Mouse (Mus musculus): Measurements from ENCODE around the gene Larp1.

DNA sequence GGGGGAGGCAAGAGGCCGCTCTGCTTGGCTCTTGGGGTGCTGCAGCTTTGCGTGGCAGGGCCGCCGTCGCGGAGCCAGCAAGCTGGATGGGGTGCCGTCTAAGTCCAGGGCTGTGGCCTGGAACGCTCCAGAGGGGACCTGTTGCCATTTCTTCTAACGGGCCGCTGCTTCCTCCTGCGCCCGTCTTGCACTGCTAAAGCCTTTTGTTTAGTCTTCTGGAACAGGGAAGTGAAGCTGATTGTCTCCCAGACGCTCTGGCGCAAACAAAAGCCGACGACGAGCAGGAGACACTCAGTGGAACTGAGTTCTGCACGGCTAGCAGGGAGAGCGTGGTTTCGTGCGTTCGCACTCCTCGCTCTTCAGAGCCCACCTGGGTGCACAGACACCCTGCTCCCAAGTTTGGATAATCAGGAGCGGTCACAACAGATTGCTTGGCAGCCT lies 95.5 kb downstream of the Larp1 start:
- TF ChIP-seq CTCF (IDR thresholded peaks at IDR 0.05; ENCODE audit: insufficient read depth, low read length) = no peak
- peak; percentile 29; the same call in 1 of the 2 replicates for TF ChIP-seq POLR2A (IDR thresholded peaks at IDR 0.05; ENCODE audit: borderline replicate concordance, extremely low read depth, low read depth, low read length)

Measured in lung, adult 2 months (tissue).